Mouse (Mus musculus) bone marrow, adult 2 months (tissue): ENCODE measurements around the gene Ltf.

Source experiments
- CTCF ChIP-seq: fragments of 200-500 bp; IDR thresholded peaks from 2 replicates; pipeline ENCODE4 v1.5.1; 2011; ENCODE audit warnings: low read length, control low read depth; ENCODE audit not compliant: control insufficient read depth, insufficient read depth
- POLR2A ChIP-seq: fragments of 200-500 bp; IDR thresholded peaks from 2 replicates; pipeline ENCODE4 v1.6.1; 2011; ENCODE audit warnings: low read depth, mild to moderate bottlenecking, control low read depth, low read length, borderline replicate concordance; ENCODE audit not compliant: control insufficient read depth

DNA sequence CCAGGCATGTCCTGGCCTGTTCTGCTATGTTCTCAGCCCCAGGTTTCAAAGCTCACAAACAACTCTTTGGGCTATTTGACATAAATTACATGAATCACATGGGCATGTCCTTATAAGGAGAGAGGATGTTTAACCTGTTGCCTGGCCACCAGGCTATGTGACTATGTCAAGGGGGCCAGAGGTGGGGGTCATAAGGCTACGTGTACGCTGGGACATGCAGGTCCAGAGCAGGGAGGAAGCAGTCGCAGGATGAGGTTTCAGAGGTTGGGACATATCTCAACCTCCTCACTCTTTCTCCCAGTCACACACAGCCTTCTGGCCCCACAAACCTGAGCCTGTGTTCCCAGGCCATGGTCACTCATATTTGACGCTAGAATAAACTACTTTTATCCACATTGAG is 48.0 kb downstream of the Ltf start:
- TF ChIP-seq CTCF (no peak), POLR2A (no peak)
